Mouse (Mus musculus) limb, embryonic 11.5 days (tissue): ENCODE data around the gene Zzz3. TPM values are rescaled to one million over a fixed set of nuclear protein-coding genes. Genes with fewer than 3 reads are reported as not detected.
A peak's percentile ranks its signal among the peaks of the same experiment; 100 is the strongest.

Experiments used
- ATAC-seq: fragments of 200-750 bp; cut with Nextera tagmentation; 2 replicates; pipeline ENCODE4 v1.8.0; 2017; ENCODE audit warnings: low read depth; ENCODE audit not compliant: insufficient number of reproducible peaks, low FRiP score, low TSS enrichment
- DNase-seq: peaks from one replicate; pipeline ENCODE4 v3.0.0-alpha.2; 2015; ENCODE audit warnings: low spot score
- H3K27ac ChIP-seq: fragments of 300-500 bp; sonication (generic); replicated peaks from 2 replicates; pipeline ENCODE4 v1.5.1; 2014; ENCODE audit warnings: low read depth, mild to moderate bottlenecking, low read length
- H3K27me3 ChIP-seq: fragments of 300-500 bp; sonication (generic); 2 replicates; pipeline ENCODE4 v1.6.1; 2014; ENCODE audit warnings: mild to moderate bottlenecking, low read length, mixed read lengths; ENCODE audit not compliant: control insufficient read depth, insufficient read depth
- H3K36me3 ChIP-seq: fragments of 300-500 bp; sonication (generic); 2 replicates; pipeline ENCODE4 v1.6.1; 2014; ENCODE audit warnings: mild to moderate bottlenecking, low read length, moderate library complexity, mixed read lengths; ENCODE audit not compliant: control insufficient read depth, insufficient read depth
- H3K4me1 ChIP-seq: fragments of 300-500 bp; sonication (generic); 2 replicates; pipeline ENCODE4 v1.6.1; 2014; ENCODE audit warnings: low read length, mixed read lengths; ENCODE audit not compliant: control insufficient read depth, insufficient read depth
- H3K4me2 ChIP-seq: fragments of 300-500 bp; sonication (generic); 2 replicates; pipeline ENCODE4 v1.6.1; 2014; ENCODE audit warnings: low read depth, mild to moderate bottlenecking, moderate library complexity; ENCODE audit not compliant: severe bottlenecking
- H3K4me3 ChIP-seq: fragments of 300-500 bp; sonication (generic); 2 replicates; pipeline ENCODE4 v1.5.1; 2014; ENCODE audit warnings: low read depth, low read length
- H3K9ac ChIP-seq: fragments of 300-500 bp; sonication (generic); 2 replicates; pipeline ENCODE4 v1.6.1; 2014; ENCODE audit warnings: mild to moderate bottlenecking, low read length
- H3K9me3 ChIP-seq: fragments of 300-500 bp; sonication (generic); 2 replicates; pipeline ENCODE4 v1.6.1; 2016; ENCODE audit warnings: low read length; ENCODE audit not compliant: control insufficient read depth
- WGBS: fragments of 180-500 bp; shearing (Covaris S2); extraction: QIAGEN DNeasy Blood & Tissue Kit; methylation state at CpG from one replicate; pipeline ENCODE4 v1.1.7; 2014; 5-methylcytosine and 5-hydroxymethylcytosine counted together
- polyA plus RNA-seq: library from polyadenylated mRNA; unstranded; fragments of >200 nt; fragmentation: Nextera tagmentation; extraction: Ambion mirVana; gene quantifications from 2 replicates; pipeline ENCODE4 v1.2.1, GENCODE M21; 2014

Gene Zzz3
- polyA plus RNA-seq, 1 experiment from 2014 or later, result 68.2 TPM

DNA sequence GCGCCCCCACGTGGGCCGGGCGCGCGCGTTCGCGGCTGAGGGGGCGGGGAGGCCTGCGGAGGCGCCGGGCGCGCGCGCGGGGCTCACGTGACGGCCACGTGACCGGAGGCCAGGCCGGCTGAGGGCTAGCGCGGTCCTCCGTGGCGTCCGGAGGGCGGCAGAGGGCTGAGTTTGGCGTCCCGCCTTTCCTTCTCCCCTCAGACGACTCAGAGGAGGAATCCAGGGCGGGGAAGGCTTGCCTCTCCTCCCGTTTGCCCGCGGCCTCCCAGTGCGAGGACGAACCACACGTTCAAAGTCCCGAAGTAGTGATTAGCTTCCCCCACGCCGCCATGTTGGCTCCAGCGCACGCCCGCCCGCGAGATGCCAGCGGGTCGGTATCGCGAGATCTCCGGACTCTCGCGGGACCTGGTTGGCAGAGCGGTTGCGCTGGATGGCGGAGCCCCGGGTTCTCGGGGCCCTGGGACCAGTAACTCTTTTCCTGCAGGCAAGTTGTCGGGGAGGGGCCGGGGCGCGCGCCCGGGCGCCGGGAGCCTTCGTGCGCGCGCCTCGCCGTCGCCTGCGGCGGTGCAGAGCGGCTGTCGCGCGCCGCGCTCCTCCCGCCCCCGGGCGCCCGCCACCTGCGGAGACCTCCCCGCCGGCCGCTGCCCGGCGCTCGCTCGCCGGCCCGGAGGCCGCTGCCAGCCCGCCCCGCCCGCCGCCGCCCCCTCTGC lies 1.2 kb downstream of the Zzz3 start:
- peak overlapping the region; percentile 97 for H3K27ac ChIP-seq
- ATAC-seq (peak; percentile 90), DNase-seq (peak; percentile 98)
- peak overlapping the region; percentile 93 for H3K9ac ChIP-seq
- H3K27me3 ChIP-seq, result no peaks in the 10 kb centered on the region
- peaks cover 4% of the 10 kb centered on the region; the same call in 1 of the 2 replicates for H3K36me3 ChIP-seq
- WGBS, result under 1% methylated on average over 81 of the region's 102 CpGs
- H3K4me1 ChIP-seq, result peaks cover 9% of the 10 kb centered on the region; the same call in 1 of the 2 replicates
- peak overlapping the region; percentile 79 for H3K4me2 ChIP-seq
- peak overlapping the region; percentile 58 for H3K4me3 ChIP-seq
- H3K9me3 ChIP-seq, result no peaks in the 10 kb centered on the region

DNA sequence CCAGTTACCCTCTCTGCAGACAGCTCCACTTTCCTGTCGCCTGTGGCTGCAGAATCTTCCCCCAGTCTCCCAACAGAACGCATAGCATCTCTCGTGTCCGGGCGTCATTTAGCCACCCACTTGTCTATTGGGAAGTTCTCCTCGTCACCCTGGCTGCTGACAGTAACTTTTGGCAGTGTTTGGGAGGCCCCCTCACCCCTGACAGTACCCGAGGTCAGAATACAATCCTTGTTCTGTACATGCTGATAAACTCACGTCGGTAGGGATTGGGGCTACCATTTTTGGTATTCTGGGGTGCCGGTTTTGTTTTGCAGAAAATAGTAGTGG lies 1.7 kb downstream of the Zzz3 start:
- no peak for ATAC-seq
- Histone ChIP-seq H3K4me1 (peaks cover 9% of the 10 kb centered on the region; the same call in 1 of the 2 replicates), H3K27me3 (no peaks in the 10 kb centered on the region), H3K4me3 (peak overlapping the region; percentile 58), H3K9ac (peak overlapping the region; percentile 93), H3K4me2 (peak overlapping the region; percentile 79), H3K36me3 (peaks cover 4% of the 10 kb centered on the region; the same call in 1 of the 2 replicates), H3K9me3 (no peaks in the 10 kb centered on the region), H3K27ac (peak overlapping the region; percentile 97)
- WGBS, result 1% methylated on average over 10 of the region's 10 CpGs
- DNase-seq, result no peak

DNA sequence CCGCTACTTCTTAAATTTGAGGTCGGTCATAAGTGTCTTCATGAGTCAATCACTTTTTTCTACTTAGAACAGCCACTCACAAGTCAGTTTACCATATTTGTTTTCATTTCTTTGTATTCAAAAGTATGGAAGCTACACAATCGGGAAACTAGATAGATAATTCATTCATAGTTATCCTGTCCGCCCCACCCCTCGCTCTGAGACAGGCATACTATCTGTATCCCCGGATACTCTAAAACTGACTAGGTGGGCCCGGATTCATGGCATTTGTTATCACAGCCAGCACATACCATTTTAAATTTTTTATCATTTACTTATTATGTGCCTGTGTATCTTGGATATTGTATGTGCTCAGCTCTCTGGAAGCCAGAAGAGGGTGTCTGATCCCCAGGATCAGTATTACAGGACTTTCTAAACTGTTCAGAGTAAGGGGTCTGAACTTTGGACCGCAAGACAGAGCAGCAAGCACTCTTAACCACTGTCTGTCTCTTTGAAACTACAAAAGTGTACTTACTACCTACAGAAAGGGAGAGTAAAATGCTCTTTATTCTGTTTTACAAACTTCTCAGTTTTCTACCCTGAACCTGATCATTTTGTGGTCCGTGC lies 2.2 kb downstream of the Zzz3 start:
- H3K4me3 ChIP-seq, result peak overlapping the region; percentile 58
- WGBS, result 74% methylated on average over 9 of the region's 9 CpGs
- H3K4me1 ChIP-seq, result peaks cover 9% of the 10 kb centered on the region; the same call in 1 of the 2 replicates
- H3K27me3 ChIP-seq, result no peaks in the 10 kb centered on the region
- H3K27ac ChIP-seq, result no peak overlapping the region
- DNase-seq, result no peak
- no peaks in the 10 kb centered on the region for H3K9me3 ChIP-seq
- peak overlapping the region; percentile 79 for H3K4me2 ChIP-seq
- H3K36me3 ChIP-seq, result peaks cover 4% of the 10 kb centered on the region; the same call in 1 of the 2 replicates
- peak overlapping the region; percentile 93 for H3K9ac ChIP-seq
- no peak for ATAC-seq

DNA sequence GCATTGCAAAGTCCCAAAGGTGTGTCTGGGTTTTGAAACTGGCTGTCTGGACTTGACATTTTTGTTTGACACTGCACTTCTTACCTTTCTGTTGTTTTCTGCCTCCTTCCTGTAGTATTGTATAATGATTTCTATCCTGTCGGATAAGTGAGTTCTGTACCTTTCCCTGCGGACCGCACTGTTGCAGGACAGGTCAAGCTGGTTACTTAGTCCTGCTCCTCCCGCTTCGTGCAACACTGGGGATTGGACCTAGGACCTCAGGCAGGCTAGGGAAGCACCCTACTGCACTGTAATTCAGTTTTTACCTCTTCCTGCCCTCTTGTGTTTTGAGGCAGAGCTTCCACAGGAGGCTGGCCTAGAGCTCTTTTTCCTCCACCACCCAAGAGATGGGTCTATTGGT lies 5.2 kb downstream of the Zzz3 start:
- Histone ChIP-seq H3K4me1 (0 out of 2 replicates have a peak, but pooled peaks cover 4% of the 10 kb centered on the region), H3K27me3 (no peaks in the 10 kb centered on the region), H3K27ac (no peak overlapping the region), H3K4me3 (no peak overlapping the region), H3K9ac (no peak overlapping the region), H3K36me3 (peaks cover 2% of the 10 kb centered on the region; the same call in 1 of the 2 replicates), H3K9me3 (no peaks in the 10 kb centered on the region), H3K4me2 (no peak overlapping the region)
- 92% methylated on average over 5 of the region's 5 CpGs for WGBS
- DNase-seq (no peak), ATAC-seq (no peak)

DNA sequence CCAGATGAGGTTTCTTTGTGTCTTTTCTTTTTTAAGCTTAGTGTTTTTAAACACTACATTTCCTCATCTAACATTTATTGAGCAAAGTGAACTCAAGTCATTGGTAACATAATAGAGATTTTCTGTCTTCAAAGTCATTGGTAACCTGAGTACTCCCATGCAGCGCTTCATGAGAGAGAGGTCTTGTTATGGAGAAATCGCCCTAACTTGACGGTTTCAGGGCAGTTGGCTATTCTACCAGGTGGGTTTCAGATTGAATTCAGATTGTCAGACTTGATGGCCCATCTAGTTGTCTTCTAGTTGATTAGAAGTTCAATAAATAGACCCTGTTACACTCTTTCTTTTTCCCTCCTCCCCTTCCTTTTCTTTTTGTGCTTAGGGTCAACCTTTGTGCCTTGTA lies 5.6 kb downstream of the Zzz3 start:
- Histone ChIP-seq H3K27me3 (no peaks in the 10 kb centered on the region), H3K4me1 (0 out of 2 replicates have a peak, but pooled peaks cover 4% of the 10 kb centered on the region), H3K4me3 (no peak overlapping the region), H3K4me2 (no peak overlapping the region), H3K9ac (no peak overlapping the region), H3K27ac (no peak overlapping the region), H3K9me3 (no peaks in the 10 kb centered on the region), H3K36me3 (peaks cover 2% of the 10 kb centered on the region; the same call in 1 of the 2 replicates)
- ATAC-seq (no peak), DNase-seq (no peak)
- 84% methylated on average over 3 of the region's 3 CpGs for WGBS

DNA sequence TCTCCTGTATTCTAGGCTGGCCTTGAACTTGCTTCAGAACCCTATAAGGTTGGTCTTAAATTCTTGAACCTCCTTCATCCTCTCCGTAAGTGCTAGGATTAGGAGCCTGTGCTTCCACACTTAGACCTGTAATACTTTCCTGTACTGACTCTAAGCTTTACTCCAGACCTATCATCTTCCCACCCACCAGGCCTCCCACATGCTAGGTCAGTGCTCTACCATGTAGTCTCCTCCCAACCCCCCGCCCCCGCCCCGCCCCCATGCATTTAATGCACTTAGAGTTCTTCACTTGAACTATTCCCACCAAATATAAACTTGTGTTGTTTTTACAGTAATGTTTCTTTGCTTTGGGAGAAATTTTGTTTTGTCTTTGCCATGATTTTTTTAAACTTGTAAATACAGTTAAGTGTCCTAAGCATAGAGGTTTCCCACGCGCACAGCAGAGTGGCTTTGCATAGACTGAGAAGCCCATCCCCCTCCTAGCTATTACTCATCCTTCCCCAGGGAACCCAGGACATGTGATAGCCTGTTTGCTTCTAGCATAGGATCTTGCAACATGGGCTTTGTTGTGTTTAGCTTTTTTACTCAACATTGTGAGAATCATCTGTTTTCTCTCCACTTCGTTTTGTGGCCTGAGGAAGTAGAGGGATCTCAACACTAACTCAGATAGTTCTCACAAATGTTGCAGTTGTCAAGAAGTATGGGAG lies 6.8 kb downstream of the Zzz3 start:
- peaks cover 2% of the 10 kb centered on the region; the same call in 1 of the 2 replicates for H3K36me3 ChIP-seq
- no peaks in the 10 kb centered on the region for H3K27me3 ChIP-seq
- no peak for ATAC-seq
- H3K4me2 ChIP-seq, result no peak overlapping the region
- H3K4me3 ChIP-seq, result no peak overlapping the region
- H3K4me1 ChIP-seq, result 0 out of 2 replicates have a peak, but pooled peaks cover 4% of the 10 kb centered on the region
- H3K27ac ChIP-seq, result no peak overlapping the region
- H3K9ac ChIP-seq, result no peak overlapping the region
- no peak for DNase-seq
- 79% methylated on average over 7 of the region's 7 CpGs for WGBS
- H3K9me3 ChIP-seq, result no peaks in the 10 kb centered on the region

DNA sequence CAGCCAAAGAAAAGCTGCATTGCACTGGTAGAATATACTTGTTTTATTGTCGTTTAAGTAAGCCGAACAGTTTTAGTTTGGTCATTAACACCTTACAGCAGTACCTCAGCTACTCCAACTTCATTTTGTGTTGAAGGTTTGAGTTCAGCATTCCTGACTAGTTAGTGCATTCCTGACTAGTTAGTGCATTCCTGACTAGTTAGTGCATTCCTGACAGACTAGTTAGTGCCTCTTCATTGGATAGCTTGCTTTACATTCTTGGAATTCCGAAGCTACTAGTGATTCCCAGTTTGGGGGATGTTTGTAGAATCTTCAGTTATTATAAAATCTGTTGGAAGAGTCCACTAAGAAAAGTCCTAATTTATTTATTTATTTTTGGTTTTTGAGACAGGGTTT lies 7.4 kb downstream of the Zzz3 start:
- no peak overlapping the region for H3K9ac ChIP-seq
- H3K9me3 ChIP-seq, result no peaks in the 10 kb centered on the region
- no peak for DNase-seq
- no peak overlapping the region for H3K27ac ChIP-seq
- 77% methylated on average over 3 of the region's 3 CpGs for WGBS
- peaks cover 2% of the 10 kb centered on the region; the same call in 1 of the 2 replicates for H3K36me3 ChIP-seq
- no peak overlapping the region for H3K4me3 ChIP-seq
- no peak for ATAC-seq
- H3K4me2 ChIP-seq, result no peak overlapping the region
- H3K4me1 ChIP-seq, result 0 out of 2 replicates have a peak, but pooled peaks cover 2% of the 10 kb centered on the region
- no peaks in the 10 kb centered on the region for H3K27me3 ChIP-seq

DNA sequence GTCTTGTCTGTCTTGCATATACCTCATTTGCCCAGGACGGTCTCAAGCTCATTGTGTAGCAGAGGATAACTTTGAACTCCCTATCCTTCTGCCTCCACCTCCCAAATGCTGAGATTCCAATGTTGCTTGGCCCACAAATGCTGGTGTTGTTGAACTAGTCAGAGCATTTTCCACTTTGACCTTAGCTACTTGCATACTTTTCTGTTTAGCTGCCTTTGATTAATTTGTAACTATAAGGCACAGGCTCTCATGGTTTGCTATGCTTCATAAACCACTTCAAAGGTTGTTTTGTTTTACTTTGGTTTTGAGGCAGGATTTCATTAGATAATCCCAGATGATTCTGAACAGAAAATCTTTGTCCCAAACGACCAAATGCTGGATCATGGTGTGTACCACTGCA lies 8.6 kb downstream of the Zzz3 start:
- H3K4me2 ChIP-seq, result no peak overlapping the region
- DNase-seq (no peak), ATAC-seq (no peak)
- H3K9me3 ChIP-seq, result no peaks in the 10 kb centered on the region
- no peak overlapping the region for H3K9ac ChIP-seq
- peaks cover 2% of the 10 kb centered on the region; the same call in 1 of the 2 replicates for H3K36me3 ChIP-seq
- no peak overlapping the region for H3K4me3 ChIP-seq
- 79% methylated on average over 2 of the region's 2 CpGs for WGBS
- H3K4me1 ChIP-seq, result no peaks in the 10 kb centered on the region
- no peaks in the 10 kb centered on the region for H3K27me3 ChIP-seq
- no peak overlapping the region for H3K27ac ChIP-seq
